Mouse (Mus musculus) layer of hippocampus, postnatal 10 days (tissue): ENCODE measurements around the gene Pqbp1. TPM values are rescaled to one million over a fixed set of nuclear protein-coding genes. Genes with fewer than 3 reads are reported as not detected.
A peak's percentile ranks its signal among the peaks of the same experiment; 100 is the strongest.
"Not testable (repeated sequence)": the region's sequence is repeated elsewhere in the genome, so short reads cannot be mapped to it uniquely, and the experiment has no call there.

Source experiments
- DNase-seq, 2 experiments: peaks; one replicate each; pipeline ENCODE4 v3.0.0; 2021; ENCODE audit warnings: low spot score in 2 of 2
- long read RNA-seq: library from polyadenylated mRNA; stranded (forward); transcript quantifications from one replicate; pipeline ENCODE4 v2.0.0, GENCODE M21; 2023
- total RNA-seq, 2 experiments: library from RNA; stranded (reverse); gene quantifications; 2 replicates each; pipeline ENCODE4 v1.2.3; 2021

The Pqbp1 gene
- total RNA-seq = 10 to 100 TPM; 79.4 to 87.7 TPM
- long read RNA-seq, transcript Pqbp1-201 (7 exons, 1,104 nt) = minor isoform, 15 of 59 reads
- long read RNA-seq, transcript Pqbp1-203 (7 exons, 1,148 nt) = major isoform, 32 of 59 reads
- long read RNA-seq, partial matches to known transcripts = 3 of 59 reads
- long read RNA-seq, other reads (novel, unspliced or antisense) = 4 of 59 reads

- peak; percentile 72 to 81 for DNase-seq
Observed at GRCm38 (mm10) chrX:7898880-7899874, at the start of gene Pqbp1, which contains the start of gene Timm17b. TSS of gene Pqbp1 (minus strand) at chrX:7899269. TSS of gene Timm17b (plus strand) at chrX:7899357.

GRCm38 (mm10) chrX:7947900-7948492 lies 48.9 kb upstream of the Pqbp1 start:
- DNase-seq = peak; percentile 87 to 92

- peak in 1 of 2 experiments; percentile 8 for DNase-seq
Observed at GRCm38 (mm10) chrX:7947108-7947899, 48.2 kb upstream of the Pqbp1 start, which contains the start of gene Hdac6. TSS of gene Hdac6 (minus strand) at chrX:7947889.

DNA sequence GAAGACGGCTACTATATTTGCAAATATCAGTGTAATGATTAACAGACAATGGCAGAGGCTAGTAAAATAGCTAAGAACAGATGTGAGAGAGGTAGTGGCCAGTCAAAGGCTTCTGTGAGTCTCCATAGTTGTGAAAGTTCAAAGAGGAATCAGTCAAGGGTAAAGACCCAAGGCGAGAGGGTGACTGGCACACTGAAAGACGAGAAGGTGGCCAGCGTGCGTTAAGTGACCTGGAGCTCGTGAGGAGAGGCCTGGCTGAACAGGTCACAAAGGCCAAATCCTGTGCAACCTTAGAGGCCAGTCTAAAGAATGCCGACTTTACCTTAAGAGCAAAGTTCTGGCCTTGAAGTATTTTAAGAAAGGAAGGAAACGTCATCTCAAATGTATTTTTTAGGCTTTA lies 46.5 kb upstream of the Pqbp1 start:
- DNase-seq = no peak

GRCm38 (mm10) chrX:7937667-7938066 lies 38.6 kb upstream of the Pqbp1 start:
- DNase-seq = no peak

DNA sequence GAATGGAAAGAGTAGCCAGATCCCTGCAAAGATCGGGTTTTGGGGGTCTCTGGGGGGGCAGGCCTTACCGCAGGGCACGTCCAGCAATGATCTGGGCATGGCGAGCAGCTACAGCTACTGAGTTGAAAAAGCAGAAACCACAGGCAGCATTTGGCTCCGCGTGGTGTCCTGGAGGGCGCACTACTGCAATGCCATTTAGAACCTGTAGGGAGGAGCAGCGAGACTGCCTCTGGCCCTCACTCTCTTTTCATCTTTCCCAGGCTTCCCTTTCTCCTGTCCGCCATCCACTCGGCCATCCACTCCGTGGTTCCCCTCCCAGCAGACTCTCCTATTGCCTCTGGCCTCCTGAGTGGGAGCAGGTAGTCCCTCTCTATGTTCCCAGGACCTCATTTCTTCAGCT lies 37.8 kb upstream of the Pqbp1 start:
- DNase-seq = no peak

DNA sequence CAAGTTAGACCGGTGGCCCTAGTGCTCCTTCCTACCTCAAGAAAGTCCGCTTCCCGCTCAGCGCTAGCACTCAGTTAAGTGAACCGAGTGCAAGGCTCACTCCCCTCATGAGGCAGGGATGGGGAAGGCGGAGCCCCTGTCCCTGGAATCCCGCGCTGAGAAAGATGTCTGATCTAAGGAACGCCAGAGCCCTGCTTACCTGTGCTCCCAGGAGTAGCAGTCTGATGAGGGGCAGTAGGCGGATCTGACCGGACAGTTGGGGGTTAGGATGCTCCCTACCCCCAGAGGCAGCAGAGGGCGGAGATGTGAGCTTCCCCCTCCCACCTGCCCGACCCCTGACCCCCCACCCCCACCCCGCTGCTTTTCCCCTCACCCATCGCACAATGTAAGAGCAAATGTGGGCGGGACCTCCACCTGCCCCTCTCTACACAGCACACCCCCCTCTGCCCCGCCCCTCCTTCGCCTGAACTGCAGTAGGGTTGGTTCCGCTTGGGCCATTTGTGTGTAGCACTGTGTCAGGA lies 29.3 kb upstream of the Pqbp1 start, which contains the start of gene Eras:
Gene Eras (minus strand): TSS at position 338 of the 521 bp plus-strand sequence.
- no peak for DNase-seq

DNA sequence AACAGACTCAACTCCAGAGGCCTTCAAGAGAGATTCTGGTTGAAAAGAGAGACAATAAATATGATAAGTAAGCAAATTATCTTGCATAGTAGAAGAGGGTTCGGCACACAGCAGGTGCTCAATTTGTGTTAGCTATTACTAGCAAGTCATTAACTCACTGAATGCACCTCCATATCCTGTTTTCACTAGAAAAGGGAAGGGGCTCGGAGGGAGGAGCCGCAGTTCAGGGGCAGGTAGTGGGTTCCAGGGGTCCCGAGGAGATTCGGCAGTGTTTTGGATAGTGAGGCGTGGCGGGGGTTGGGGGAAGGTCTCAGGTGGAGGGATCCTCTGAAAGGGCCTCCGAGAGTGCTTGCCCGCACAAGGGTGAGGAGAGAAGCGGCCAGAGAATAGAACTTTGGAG lies 28.0 kb upstream of the Pqbp1 start:
- DNase-seq = no peak

GRCm38 (mm10) chrX:7926266-7926665 lies 27.2 kb upstream of the Pqbp1 start:
- no peak for DNase-seq

DNA sequence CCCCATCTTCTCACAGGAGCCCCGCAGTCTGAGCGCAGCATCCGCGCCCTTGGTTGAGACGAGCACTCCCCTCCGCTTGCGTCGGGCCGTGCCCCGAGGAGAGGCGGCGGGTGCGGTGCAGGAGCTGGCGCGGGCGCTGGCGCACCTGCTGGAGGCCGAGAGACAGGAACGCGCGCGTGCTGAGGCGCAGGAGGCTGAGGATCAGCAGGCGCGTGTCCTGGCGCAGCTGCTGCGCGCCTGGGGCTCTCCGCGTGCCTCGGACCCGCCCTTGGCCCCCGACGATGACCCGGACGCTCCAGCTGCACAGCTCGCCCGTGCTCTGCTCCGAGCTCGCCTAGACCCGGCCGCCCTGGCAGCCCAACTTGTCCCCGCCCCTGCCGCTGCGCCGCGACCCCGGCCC lies 23.0 kb upstream of the Pqbp1 start:
- DNase-seq = peak in 1 of 2 experiments; percentile 5

DNA sequence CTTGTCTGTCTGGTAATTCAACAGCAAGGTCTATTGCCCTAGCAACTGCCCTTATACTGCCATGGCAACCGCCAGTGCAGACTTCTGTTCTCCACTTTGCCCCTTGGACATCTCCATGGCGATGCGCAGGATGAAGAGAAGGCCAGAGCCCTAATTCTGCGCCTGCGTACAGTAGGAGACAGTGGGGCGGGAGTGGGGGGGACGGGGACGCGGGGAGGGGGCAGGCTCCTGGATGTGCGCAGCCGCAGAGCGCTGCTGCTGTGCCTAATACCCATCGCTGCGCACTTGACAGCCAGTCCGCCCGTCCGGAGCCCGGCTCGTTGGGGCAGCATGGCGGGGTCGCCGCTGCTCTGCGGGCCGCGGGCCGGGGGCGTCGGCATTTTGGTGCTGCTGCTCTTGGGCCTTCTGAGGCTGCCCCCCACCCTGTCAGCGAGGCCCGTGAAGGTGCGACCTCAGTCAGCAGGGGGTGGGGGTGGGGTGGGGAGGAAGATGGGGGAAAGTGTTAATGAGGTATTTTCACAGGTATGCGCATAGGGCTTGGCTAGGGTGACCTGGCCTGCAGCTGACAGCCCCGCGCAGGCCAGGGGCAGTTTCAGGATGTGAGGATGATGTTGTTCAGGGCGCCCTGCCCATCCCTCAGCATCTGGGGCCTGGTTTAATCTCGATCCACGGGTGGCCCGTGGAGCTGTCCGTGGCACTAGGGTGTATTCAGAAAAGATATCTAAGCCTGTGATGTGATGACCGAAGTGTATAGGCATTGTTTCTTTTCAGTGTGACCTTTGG lies 20.7 kb upstream of the Pqbp1 start, which contains the start of gene Pcsk1n:
Gene Pcsk1n (plus strand): TSS at position 222 of the 783 bp plus-strand sequence.
- peak; percentile 46 to 63 for DNase-seq

GRCm38 (mm10) chrX:7917960-7918359 lies 18.9 kb upstream of the Pqbp1 start:
- not testable (repeated sequence) for DNase-seq

DNA sequence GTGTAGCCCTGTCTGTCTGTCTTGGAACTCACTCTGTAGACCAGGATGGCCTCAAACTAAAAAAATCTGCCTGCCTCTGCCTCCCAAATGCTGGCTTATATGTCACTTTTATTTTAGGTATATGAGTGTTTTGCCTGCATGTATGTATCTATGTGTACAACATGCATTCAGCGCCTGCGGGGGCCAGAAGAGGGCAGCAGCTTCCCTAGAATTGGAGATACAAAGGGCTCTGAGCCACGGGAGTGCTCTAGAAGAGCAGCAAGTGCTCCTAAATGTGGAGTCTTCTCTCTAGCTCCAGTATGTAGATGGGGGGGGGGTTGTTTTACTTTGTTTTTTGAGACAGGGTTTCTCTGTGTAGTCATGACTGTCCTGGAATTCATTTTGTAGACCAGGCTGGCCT lies 16.6 kb upstream of the Pqbp1 start:
- peak in 1 of 2 experiments; percentile 46 for DNase-seq

DNA sequence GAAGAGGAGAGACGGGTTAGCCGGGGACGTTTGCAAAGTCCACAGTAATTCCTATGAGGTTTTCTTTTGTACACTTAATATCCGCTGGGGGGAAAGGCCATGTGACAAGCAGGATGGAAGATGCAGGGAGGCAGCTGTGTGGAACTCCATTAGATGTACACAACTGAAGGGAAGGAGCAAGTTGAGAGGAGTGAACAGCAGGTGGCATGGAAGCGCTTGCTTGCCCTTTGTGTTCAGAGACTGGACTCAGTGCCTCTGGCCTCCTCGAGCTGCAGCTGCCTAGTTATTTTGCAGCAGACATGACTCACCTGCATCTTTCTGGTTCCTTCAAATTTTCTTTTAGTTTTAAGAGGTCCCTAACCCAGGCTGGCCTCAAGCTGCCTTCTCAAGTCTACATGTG lies 11.4 kb upstream of the Pqbp1 start:
- DNase-seq = no peak

DNA sequence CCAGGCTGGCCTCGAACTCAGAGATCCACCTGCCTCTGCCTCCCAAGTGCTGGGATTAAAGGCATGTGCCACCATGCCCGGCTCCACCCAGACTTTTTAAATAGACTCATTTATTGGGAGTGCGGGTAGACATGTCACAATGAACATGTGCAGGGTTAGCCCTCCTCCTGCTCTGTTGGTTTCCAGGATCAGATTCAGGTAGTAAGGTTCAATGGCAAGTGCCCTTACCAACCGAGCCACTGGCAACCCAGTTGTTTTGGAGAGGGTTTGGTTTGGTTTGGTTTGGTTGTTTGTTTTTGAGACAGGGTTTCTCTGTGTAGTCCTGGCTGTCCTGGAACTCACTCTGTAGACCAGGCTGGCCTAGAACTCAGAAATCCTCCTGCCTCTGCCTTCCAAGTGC lies 10.2 kb upstream of the Pqbp1 start, which contains the start of gene Gm10490:
Gene Gm10490 (plus strand): TSS at position 301 of the 400 bp plus-strand sequence.
- DNase-seq = not testable (repeated sequence)

- DNase-seq = no peak
Observed at GRCm38 (mm10) chrX:7907735-7908134, 8.7 kb upstream of the Pqbp1 start, which contains the start of gene Gm10491. TSS of gene Gm10491 (minus strand) at chrX:7907835.

DNA sequence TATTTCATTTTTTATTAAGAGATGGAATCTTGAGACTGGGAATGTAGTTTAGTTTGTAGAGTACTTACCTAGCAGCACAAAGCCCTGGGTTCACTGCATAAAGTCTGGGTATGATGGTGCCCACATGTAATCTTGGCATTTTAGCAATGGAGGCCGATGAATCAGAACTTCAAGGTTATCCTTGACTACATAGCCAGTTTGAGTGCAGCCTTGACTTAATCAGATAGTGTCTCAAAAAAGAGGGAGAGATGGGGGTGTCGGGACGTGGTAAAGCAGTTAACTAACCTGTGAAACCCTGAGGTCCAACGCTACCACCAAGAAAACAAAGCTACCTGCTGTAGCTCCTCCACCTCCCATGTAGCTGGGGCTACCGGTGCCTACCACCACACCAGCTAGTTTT lies 5.4 kb upstream of the Pqbp1 start:
- DNase-seq = no peak

GRCm38 (mm10) chrX:7898211-7898610 lies 858 bp downstream of the Pqbp1 start:
- DNase-seq = no peak

- DNase-seq = peak; percentile 64 to 74
Observed at GRCm38 (mm10) chrX:7883841-7884567, 15.1 kb downstream of the Pqbp1 start, which contains the start of gene Slc35a2. TSS of gene Slc35a2 (plus strand) at chrX:7884028.
